Mouse (Mus musculus): ENCODE data around the gene Irak3.

Irak3 gene

GRCm38 (mm10) chr10:120111691-120112319 lies 90.1 kb downstream of the Irak3 start:
- no peak for DNase-seq (ENCODE audit: extremely low read depth, low read depth, low spot score)

- DNase-seq (ENCODE audit: extremely low read depth, low read depth, low spot score) = no peak
These were observed 101.1 kb downstream of the Irak3 start for GRCm38 (mm10) chr10:120100806-120101205.

- DNase-seq (ENCODE audit: extremely low read depth, low read depth, low spot score) = no peak
These were observed 104.4 kb downstream of the Irak3 start for GRCm38 (mm10) chr10:120097564-120097963.

- DNase-seq (ENCODE audit: extremely low read depth, low read depth, low spot score) = no peak
These were observed 106.2 kb downstream of the Irak3 start for GRCm38 (mm10) chr10:120095716-120096115.

GRCm38 (mm10) chr10:120095136-120095535 lies 106.8 kb downstream of the Irak3 start:
- DNase-seq (ENCODE audit: extremely low read depth, low read depth, low spot score) = peak; percentile 93

GRCm38 (mm10) chr10:120092548-120092947 lies 109.4 kb downstream of the Irak3 start:
- no peak for DNase-seq (ENCODE audit: extremely low read depth, low read depth, low spot score)

Data from fat pad, adult 2 months (tissue).